Mouse (Mus musculus): ENCODE data around the gene Myh10. TPM values are rescaled to one million over a fixed set of nuclear protein-coding genes. Genes with fewer than 3 reads are reported as not detected.

The Myh10 gene
- 138 and 159 TPM in 2 replicates for polyA plus RNA-seq (2014; fragmentation: Nextera tagmentation; extraction: Ambion mirVana)

GRCm38 (mm10) chr11:68691321-68692009 is at the start of gene Myh10:
Myh10 (plus strand) TSS chr11:68691559.
- Histone ChIP-seq H3K4me3 (ENCODE audit: low read depth, low read length) (peak within 1 kb of the TSS; percentile 87), H3K27me3 (ENCODE audit: control insufficient read depth, insufficient read depth, low read length) (no peaks in the 10 kb centered on the region), H3K36me3 (ENCODE audit: control insufficient read depth, insufficient read depth, low read length) (no peaks in the 10 kb centered on the region), H3K4me1 (ENCODE audit: control insufficient read depth, insufficient read depth, low read length) (peaks cover 7% of the 10 kb centered on the region; the same call in 1 of the 2 replicates), H3K9ac (ENCODE audit: low read length) (peak within 1 kb of the TSS; percentile 95), H3K27ac (ENCODE audit: low read depth, low read length) (peak within 1 kb of the TSS; percentile 94), H3K4me2 (ENCODE audit: low read depth) (peak within 1 kb of the TSS; percentile 88), H3K9me3 (ENCODE audit: control insufficient read depth, low read length) (no peaks in the 10 kb centered on the region)
- DNase-seq (ENCODE audit: low spot score) (peak; percentile 99), ATAC-seq (ENCODE audit: insufficient read depth, low FRiP score, low TSS enrichment) (peak; percentile 99)
- under 1% methylated on average over 51 of the region's 51 CpGs for WGBS

GRCm38 (mm10) chr11:68644781-68645180 is 46.6 kb upstream of the Myh10 start:
- no peaks in the 10 kb centered on the region for H3K4me1 ChIP-seq (ENCODE audit: control insufficient read depth, insufficient read depth, low read length)
- no peak overlapping the region for H3K4me2 ChIP-seq (ENCODE audit: low read depth)
- no peaks in the 10 kb centered on the region for H3K9me3 ChIP-seq (ENCODE audit: control insufficient read depth, low read length)
- WGBS = 67% methylated on average over 6 of the region's 6 CpGs
- no peak for DNase-seq (ENCODE audit: low spot score)
- no peaks in the 10 kb centered on the region for H3K36me3 ChIP-seq (ENCODE audit: control insufficient read depth, insufficient read depth, low read length)
- H3K27ac ChIP-seq (ENCODE audit: low read depth, low read length) = no peak overlapping the region
- ATAC-seq (ENCODE audit: insufficient read depth, low FRiP score, low TSS enrichment) = no peak
- no peak overlapping the region for H3K4me3 ChIP-seq (ENCODE audit: low read depth, low read length)
- no peaks in the 10 kb centered on the region for H3K27me3 ChIP-seq (ENCODE audit: control insufficient read depth, insufficient read depth, low read length)
- no peak overlapping the region for H3K9ac ChIP-seq (ENCODE audit: low read length)

- no peak for ATAC-seq (ENCODE audit: insufficient read depth, low FRiP score, low TSS enrichment)
- H3K4me3 ChIP-seq (ENCODE audit: low read depth, low read length) = no peak overlapping the region
- H3K27ac ChIP-seq (ENCODE audit: low read depth, low read length) = no peak overlapping the region
- H3K9me3 ChIP-seq (ENCODE audit: control insufficient read depth, low read length) = no peaks in the 10 kb centered on the region
- H3K9ac ChIP-seq (ENCODE audit: low read length) = no peak overlapping the region
- H3K4me2 ChIP-seq (ENCODE audit: low read depth) = no peak overlapping the region
- DNase-seq (ENCODE audit: low spot score) = no peak
- H3K27me3 ChIP-seq (ENCODE audit: control insufficient read depth, insufficient read depth, low read length) = no peaks in the 10 kb centered on the region
- no peaks in the 10 kb centered on the region for H3K4me1 ChIP-seq (ENCODE audit: control insufficient read depth, insufficient read depth, low read length)
- H3K36me3 ChIP-seq (ENCODE audit: control insufficient read depth, insufficient read depth, low read length) = no peaks in the 10 kb centered on the region
- 66% methylated on average over 5 of the region's 5 CpGs for WGBS
Measured at GRCm38 (mm10) chr11:68647808-68648207, 43.6 kb upstream of the Myh10 start.

GRCm38 (mm10) chr11:68648385-68649148 is 42.8 kb upstream of the Myh10 start:
- H3K27me3 ChIP-seq (ENCODE audit: control insufficient read depth, insufficient read depth, low read length) = no peaks in the 10 kb centered on the region
- 75% methylated on average over 15 of the region's 16 CpGs for WGBS
- no peaks in the 10 kb centered on the region for H3K4me1 ChIP-seq (ENCODE audit: control insufficient read depth, insufficient read depth, low read length)
- no peak overlapping the region for H3K9ac ChIP-seq (ENCODE audit: low read length)
- no peaks in the 10 kb centered on the region for H3K36me3 ChIP-seq (ENCODE audit: control insufficient read depth, insufficient read depth, low read length)
- H3K27ac ChIP-seq (ENCODE audit: low read depth, low read length) = no peak overlapping the region
- DNase-seq (ENCODE audit: low spot score) (no peak), ATAC-seq (ENCODE audit: insufficient read depth, low FRiP score, low TSS enrichment) (no peak)
- no peak overlapping the region for H3K4me3 ChIP-seq (ENCODE audit: low read depth, low read length)
- no peak overlapping the region for H3K4me2 ChIP-seq (ENCODE audit: low read depth)
- no peaks in the 10 kb centered on the region for H3K9me3 ChIP-seq (ENCODE audit: control insufficient read depth, low read length)

- H3K9ac ChIP-seq (ENCODE audit: low read length) = no peak overlapping the region
Measured at GRCm38 (mm10) chr11:68651518-68651917, 39.8 kb upstream of the Myh10 start.

GRCm38 (mm10) chr11:68655524-68655923 is 35.8 kb upstream of the Myh10 start:
- no peak overlapping the region for H3K27ac ChIP-seq (ENCODE audit: low read depth, low read length)
- 75% methylated on average over 1 of the region's 1 CpGs for WGBS

More at GRCm38 (mm10) chr11:68651518-68651917, 39.8 kb upstream of the Myh10 start:
- H3K9me3 ChIP-seq (ENCODE audit: control insufficient read depth, low read length) = no peaks in the 10 kb centered on the region
- H3K27me3 ChIP-seq (ENCODE audit: control insufficient read depth, insufficient read depth, low read length) = no peaks in the 10 kb centered on the region
- ATAC-seq (ENCODE audit: insufficient read depth, low FRiP score, low TSS enrichment) = no peak
- no peaks in the 10 kb centered on the region for H3K4me1 ChIP-seq (ENCODE audit: control insufficient read depth, insufficient read depth, low read length)
- no peak for DNase-seq (ENCODE audit: low spot score)
- H3K36me3 ChIP-seq (ENCODE audit: control insufficient read depth, insufficient read depth, low read length) = no peaks in the 10 kb centered on the region
- WGBS = 88% methylated on average over 2 of the region's 2 CpGs
- no peak overlapping the region for H3K4me3 ChIP-seq (ENCODE audit: low read depth, low read length)
- H3K27ac ChIP-seq (ENCODE audit: low read depth, low read length) = no peak overlapping the region
- no peak overlapping the region for H3K4me2 ChIP-seq (ENCODE audit: low read depth)

GRCm38 (mm10) chr11:68656887-68657685 is 34.3 kb upstream of the Myh10 start:
- no peak for ATAC-seq (ENCODE audit: insufficient read depth, low FRiP score, low TSS enrichment)
- Histone ChIP-seq H3K9ac (ENCODE audit: low read length) (no peak overlapping the region), H3K4me2 (ENCODE audit: low read depth) (no peak overlapping the region), H3K4me1 (ENCODE audit: control insufficient read depth, insufficient read depth, low read length) (no peaks in the 10 kb centered on the region), H3K4me3 (ENCODE audit: low read depth, low read length) (no peak overlapping the region), H3K9me3 (ENCODE audit: control insufficient read depth, low read length) (no peaks in the 10 kb centered on the region), H3K27me3 (ENCODE audit: control insufficient read depth, insufficient read depth, low read length) (no peaks in the 10 kb centered on the region), H3K36me3 (ENCODE audit: control insufficient read depth, insufficient read depth, low read length) (no peaks in the 10 kb centered on the region), H3K27ac (ENCODE audit: low read depth, low read length) (no peak overlapping the region)
- WGBS = 58% methylated on average over 6 of the region's 6 CpGs
- no peak for DNase-seq (ENCODE audit: low spot score)

More at GRCm38 (mm10) chr11:68655524-68655923, 35.8 kb upstream of the Myh10 start:
- DNase-seq (ENCODE audit: low spot score) (no peak), ATAC-seq (ENCODE audit: insufficient read depth, low FRiP score, low TSS enrichment) (no peak)
- Histone ChIP-seq H3K36me3 (ENCODE audit: control insufficient read depth, insufficient read depth, low read length) (no peaks in the 10 kb centered on the region), H3K4me1 (ENCODE audit: control insufficient read depth, insufficient read depth, low read length) (no peaks in the 10 kb centered on the region), H3K27me3 (ENCODE audit: control insufficient read depth, insufficient read depth, low read length) (no peaks in the 10 kb centered on the region), H3K9me3 (ENCODE audit: control insufficient read depth, low read length) (no peaks in the 10 kb centered on the region), H3K4me2 (ENCODE audit: low read depth) (no peak overlapping the region), H3K4me3 (ENCODE audit: low read depth, low read length) (no peak overlapping the region), H3K9ac (ENCODE audit: low read length) (no peak overlapping the region)

- Histone ChIP-seq H3K9me3 (ENCODE audit: control insufficient read depth, low read length) (no peaks in the 10 kb centered on the region), H3K4me1 (ENCODE audit: control insufficient read depth, insufficient read depth, low read length) (no peaks in the 10 kb centered on the region), H3K9ac (ENCODE audit: low read length) (no peak overlapping the region), H3K27me3 (ENCODE audit: control insufficient read depth, insufficient read depth, low read length) (no peaks in the 10 kb centered on the region), H3K36me3 (ENCODE audit: control insufficient read depth, insufficient read depth, low read length) (no peaks in the 10 kb centered on the region), H3K27ac (ENCODE audit: low read depth, low read length) (no peak overlapping the region), H3K4me3 (ENCODE audit: low read depth, low read length) (no peak overlapping the region), H3K4me2 (ENCODE audit: low read depth) (no peak overlapping the region)
- DNase-seq (ENCODE audit: low spot score) = no peak
- ATAC-seq (ENCODE audit: insufficient read depth, low FRiP score, low TSS enrichment) = no peak
- 83% methylated on average over 9 of the region's 9 CpGs for WGBS
Measured at GRCm38 (mm10) chr11:68657811-68658210, 33.5 kb upstream of the Myh10 start.

Measured in neural tube, embryonic 11.5 days (tissue).